Mouse (Mus musculus) left cerebral cortex, postnatal 36 days (tissue): Measurements from ENCODE around the gene Pfdn6. TPM values are rescaled to one million over a fixed set of nuclear protein-coding genes. Genes with fewer than 3 reads are reported as not detected.

ENCODE experiments used
- DNase-seq, 2 experiments: peaks; one replicate each; pipeline ENCODE4 v3.0.0; 2021 to 2022; ENCODE audit warnings: low spot score in 2 of 2, mixed read lengths in 1 of 2
- intact Hi-C: fragments of 180-260 bp; cut with DNase I; formaldehyde crosslinking; loops from one replicate; pipeline ENCODE4 v1.15.1; 2025
- total RNA-seq, 2 experiments: library from RNA; stranded (reverse); gene quantifications; 2 replicates each; pipeline ENCODE4 v1.2.3; 2021

Pfdn6 gene
- total RNA-seq, 2 experiments from 2014 or later, result 96.1 to 98.3 TPM

- DNase-seq, result no peak
- intact Hi-C loops, result loop anchor here (10.0 kb wide), 1 partner anchor 908 kb away; no protein-coding TSS in a partner anchor
These were observed 3.1 kb downstream of the Pfdn6 start for GRCm38 (mm10) chr17:33936993-33937392.

GRCm38 (mm10) chr17:33935422-33936055, 4.6 kb downstream of the Pfdn6 start:
- DNase-seq, result no peak
- intact Hi-C loops, result loop anchor here (10.0 kb wide), 1 partner anchor 909 kb away; no protein-coding TSS in a partner anchor

DNA sequence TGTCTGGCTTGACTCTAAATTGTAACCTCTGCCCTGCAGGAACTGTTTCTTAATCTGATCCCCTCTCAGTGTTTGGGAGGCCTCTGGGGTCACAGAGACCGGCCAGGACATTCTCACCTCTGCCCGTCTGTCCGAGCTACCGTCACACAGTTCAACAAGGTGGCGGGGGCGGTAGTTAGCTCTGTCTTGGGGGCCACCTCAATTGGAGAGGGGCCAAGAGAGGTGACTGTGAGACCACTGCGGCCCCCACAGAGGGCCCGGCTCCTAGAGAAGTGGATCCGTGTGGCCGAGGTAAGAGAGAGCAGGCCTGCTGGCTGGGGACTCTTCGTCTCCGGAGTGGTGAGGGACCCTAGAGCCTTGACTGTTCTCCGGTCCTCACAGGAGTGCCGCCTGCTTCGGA, 7.2 kb downstream of the Pfdn6 start:
- DNase-seq, result no peak
- intact Hi-C loops, result loop anchor here (10.0 kb wide), 1 partner anchor 912 kb away; no protein-coding TSS in a partner anchor

DNA sequence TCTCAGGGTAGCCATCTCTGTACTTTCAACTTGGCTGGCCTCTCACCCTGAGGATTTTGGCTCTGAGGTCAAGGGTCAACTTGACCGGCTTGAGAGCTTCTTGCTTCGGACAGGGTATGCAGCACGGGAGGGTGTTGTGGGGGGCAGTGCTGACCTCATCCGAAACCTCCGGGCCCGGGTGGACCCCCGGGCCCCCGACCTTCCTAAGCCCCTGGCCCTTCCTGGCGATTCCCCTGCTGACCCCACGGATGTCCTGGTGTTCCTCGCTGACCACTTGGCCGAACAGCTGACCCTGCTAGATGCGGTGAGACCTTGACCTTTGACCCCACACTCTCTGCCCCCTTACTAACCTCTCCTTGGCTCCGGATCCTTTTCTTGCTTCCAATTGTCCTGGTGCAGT, 7.7 kb downstream of the Pfdn6 start:
- intact Hi-C loops, result loop anchor here (10.0 kb wide), 1 partner anchor 912 kb away; no protein-coding TSS in a partner anchor
- DNase-seq, result no peak

DNA sequence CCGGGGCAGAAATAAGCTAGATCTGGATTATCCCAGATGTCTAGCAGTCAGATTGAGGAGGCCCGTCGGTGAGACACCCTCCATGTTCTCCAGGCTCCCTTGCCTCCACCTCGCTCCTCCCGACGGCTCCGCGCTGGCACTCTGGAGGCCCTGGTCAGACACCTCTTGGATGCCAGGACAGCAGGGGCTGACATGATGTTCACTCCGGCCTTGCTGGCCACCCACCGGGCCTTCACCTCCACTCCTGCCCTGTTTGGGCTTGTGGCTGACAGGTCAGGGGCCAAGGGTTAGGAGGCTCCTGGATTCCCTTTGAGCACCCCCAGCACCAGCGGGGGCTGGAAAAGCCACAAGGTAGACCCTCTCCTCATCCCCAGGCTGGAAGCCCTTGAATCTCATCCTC, 8.2 kb downstream of the Pfdn6 start:
- no peak for DNase-seq
- intact Hi-C loops, result loop anchor here (10.0 kb wide), 1 partner anchor 913 kb away; no protein-coding TSS in a partner anchor

GRCm38 (mm10) chr17:33931159-33931866, 8.8 kb downstream of the Pfdn6 start:
- intact Hi-C loops, result loop anchor here (10.0 kb wide), 1 partner anchor 913 kb away; no protein-coding TSS in a partner anchor
- no peak for DNase-seq

DNA sequence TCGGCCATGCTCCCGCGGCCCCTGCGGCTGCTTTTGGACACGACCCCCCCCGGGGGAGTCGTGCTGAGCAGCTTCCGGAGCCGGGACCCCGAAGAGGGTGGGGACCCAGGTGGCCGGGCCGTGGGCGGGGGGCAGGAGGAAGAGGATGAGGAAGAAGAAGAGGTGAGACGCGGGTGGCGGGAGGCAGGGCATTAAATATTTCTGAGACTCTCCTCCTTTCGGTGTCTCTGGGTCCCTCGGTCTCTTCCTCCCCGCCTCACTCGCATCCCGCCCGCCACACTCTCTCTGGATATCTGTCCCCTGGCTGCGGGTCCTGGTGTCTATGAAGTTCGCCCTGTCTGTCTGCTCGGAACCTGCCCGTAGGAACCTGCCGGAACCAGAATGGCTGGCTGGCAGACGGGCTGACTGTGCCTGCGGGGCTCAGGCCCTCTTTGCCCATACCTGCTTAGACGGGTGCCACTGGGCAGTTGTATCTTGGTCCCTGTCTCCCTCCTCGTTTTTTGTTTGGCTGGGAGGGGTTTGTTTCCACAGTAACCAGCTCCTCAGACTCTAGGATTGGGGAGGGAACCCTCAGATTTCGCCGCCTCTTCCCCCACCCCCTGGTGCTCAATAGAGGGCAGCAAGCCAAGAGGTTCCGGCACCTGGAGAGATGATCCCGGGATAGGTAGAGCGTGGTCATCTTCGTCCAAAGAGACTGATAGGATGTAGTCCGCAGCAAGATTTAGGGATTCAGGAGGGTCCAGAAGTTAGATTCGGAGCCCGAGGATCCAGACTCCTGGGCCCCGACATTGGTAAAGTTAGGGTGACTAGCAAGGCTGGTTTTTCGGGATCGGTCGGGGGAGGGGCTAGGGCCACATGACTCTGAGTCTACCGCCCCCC, 9.6 kb downstream of the Pfdn6 start:
- DNase-seq, result peak; percentile 71 to 73
- intact Hi-C loops, result loop anchor here (10.0 kb wide), 1 partner anchor 914 kb away; no protein-coding TSS in a partner anchor

- DNase-seq, result peak; percentile 93 to 95
- intact Hi-C loops, result loop anchor here (10.0 kb wide), 1 partner anchor 915 kb away; no protein-coding TSS in a partner anchor
These were observed 10.5 kb downstream of the Pfdn6 start, which contains the start of gene Rgl2 for GRCm38 (mm10) chr17:33929371-33930279. TSS of gene Rgl2 (plus strand) at chr17:33929543.

DNA sequence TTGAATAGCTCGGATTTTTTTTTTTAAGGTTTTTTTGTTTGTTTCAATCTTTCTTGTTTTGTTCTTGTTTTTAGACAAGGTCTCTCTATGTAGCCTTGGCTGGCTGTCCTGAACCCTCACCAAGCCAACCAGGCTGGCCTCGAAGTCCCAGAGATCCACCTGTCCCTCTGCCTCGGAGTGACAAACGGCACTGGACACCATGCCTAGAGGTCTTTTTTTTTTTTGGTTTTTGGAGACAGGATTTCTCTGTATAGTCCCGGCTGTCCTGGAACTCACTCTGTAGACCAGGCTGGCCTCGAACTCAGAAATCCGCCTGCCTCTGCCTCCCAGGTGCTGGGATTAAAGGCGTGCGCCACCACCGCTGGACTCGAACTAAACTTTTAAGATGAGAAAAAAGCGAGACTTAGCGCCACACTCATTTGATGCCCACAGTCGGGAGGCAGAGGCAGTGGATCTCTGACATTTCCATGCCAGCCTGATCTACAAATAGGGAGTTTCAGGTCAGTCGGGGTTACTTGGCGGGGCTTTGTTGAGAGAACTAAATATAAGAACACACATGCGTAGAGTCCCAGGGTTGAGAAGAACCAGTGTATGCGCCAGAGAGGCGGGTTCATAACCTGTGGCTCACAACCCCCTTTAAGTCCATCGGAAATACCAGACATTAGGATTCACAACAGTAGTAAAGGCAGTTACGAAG, 11.7 kb downstream of the Pfdn6 start:
- no peak for DNase-seq
- intact Hi-C loops, result no loop called here

- intact Hi-C loops, result no loop called here
- no peak for DNase-seq
These were observed 13.8 kb downstream of the Pfdn6 start for GRCm38 (mm10) chr17:33926207-33926932.

DNA sequence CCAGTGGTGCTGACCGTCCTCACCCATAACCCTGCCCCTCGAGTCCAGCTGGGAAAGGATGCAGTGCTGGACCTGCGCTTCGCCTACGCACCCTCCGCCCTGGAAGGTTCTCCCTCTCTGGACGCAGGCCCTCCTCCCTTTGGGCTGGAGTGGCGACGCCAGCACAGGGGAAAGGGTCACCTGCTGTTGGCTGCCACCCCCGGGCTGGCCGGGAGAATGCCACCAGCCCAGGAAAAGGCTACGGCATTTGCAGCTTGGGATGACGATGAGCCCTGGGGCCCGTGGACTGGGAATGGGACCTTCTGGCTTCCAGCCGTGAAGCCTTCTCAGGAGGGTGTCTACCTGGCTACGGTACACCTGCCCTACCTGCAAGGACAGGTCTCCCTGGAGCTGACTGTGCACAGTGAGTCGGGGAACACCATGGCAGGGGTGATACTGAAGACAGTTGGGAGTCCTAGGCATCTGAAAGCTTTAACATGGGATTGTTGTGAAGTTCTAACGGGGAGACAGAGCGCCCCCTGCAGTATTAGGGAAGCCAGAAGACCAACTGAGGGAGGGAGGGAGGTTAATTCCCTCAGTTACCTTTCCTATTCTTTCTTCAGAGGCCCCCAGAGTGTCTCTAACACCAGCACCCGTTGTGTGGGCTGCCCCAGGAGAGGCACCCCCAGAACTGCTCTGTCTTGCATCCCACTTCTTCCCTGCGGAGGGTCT, 14.6 kb downstream of the Pfdn6 start:
- no peak for DNase-seq

GRCm38 (mm10) chr17:33924577-33925283, 15.4 kb downstream of the Pfdn6 start:
- DNase-seq, result no peak
- intact Hi-C loops, result no loop called here

More for the DNA sequence above, 14.6 kb downstream of the Pfdn6 start:
- intact Hi-C loops, result no loop called here

- intact Hi-C loops, result loop anchor here (2.0 kb wide), 1 partner anchor 25 kb away; no protein-coding TSS in a partner anchor
- no peak for DNase-seq
These were observed 18.8 kb downstream of the Pfdn6 start for GRCm38 (mm10) chr17:33921361-33921760.

- intact Hi-C loops, result loop anchor here (2.0 kb wide), 1 partner anchor 24 kb away; no protein-coding TSS in a partner anchor
- DNase-seq, result peak; percentile 68 to 74
These were observed 19.7 kb downstream of the Pfdn6 start for GRCm38 (mm10) chr17:33920282-33921097.
